In the genomic region with DNA sequence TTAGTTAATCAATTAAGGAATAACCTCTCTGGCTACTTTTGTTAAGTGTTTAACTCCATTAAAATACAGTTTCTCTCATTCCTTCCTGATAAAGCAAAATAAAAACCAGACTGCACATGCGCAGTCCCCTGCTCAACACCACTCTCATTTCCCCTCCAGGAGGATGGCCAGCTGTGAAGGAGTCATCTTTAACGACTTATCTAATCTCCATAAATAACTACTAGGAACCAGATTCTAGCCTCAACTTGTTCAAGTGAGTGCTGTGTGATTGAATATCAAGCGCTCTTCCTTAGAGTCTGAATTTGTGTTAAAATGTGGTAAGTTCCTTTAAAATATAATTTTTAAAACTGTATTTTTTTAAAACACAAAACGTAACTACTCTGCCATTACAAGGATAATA, we compare ENCODE assay signal across 22 mouse cellular contexts. TPM values are rescaled to one million over a fixed set of nuclear protein-coding genes. Genes with fewer than 3 reads are reported as not detected.
A peak's percentile ranks its signal among the peaks of the same experiment; 100 is the strongest.
DNase-seq lines count a peak whose midpoint lies in the region; ATAC-seq and TF ChIP-seq lines count a peak whose summit lies in the region.
"Had no signal": no experiment of that assay in that cellular context is flagged by ENCODE, and none has a peak within 500 bp of the region (broad histone marks: within the 10 kb centered on the region; RNA-seq: fewer than 3 reads in every experiment).

No protein-coding gene starts in this region.

- peaks cover 5% of the 10 kb centered on the region; the same call in 1 of the 2 replicates for H3K4me1 ChIP-seq in lung, embryonic 14.5 days (ENCODE audit: insufficient read depth)
- H3K4me1 ChIP-seq in limb, embryonic 10.5 days: peaks cover 6% of the 10 kb centered on the region; the same call in 1 of the 2 replicates

- DNase-seq in gastrocnemius, adult 2 months: no peak
- DNase-seq in gastrocnemius, postnatal 25 days: no peak
- peak; percentile 42 for DNase-seq in lung, embryonic 14.5 days
- no peak for DNase-seq in lung, postnatal 25 days (ENCODE audit: low spot score)
- peak; percentile 26 for DNase-seq in ES-CJ7 (ENCODE audit: low read depth, low spot score)
- DNase-seq in limb, embryonic 10.5 days (ENCODE audit: low spot score): peak; percentile 7
- DNase-seq in spleen, postnatal 36 days (ENCODE audit: low spot score in 2 of 2): no peak
- DNase-seq: adrenal gland, postnatal 25 days; cerebellum, adult 9-10 months; gastrocnemius, postnatal 36 days; layer of hippocampus, adult 9-11 months; right cerebral cortex, postnatal 25 days; spleen, adult 18-20 months; thymus, postnatal 14 days had no signal

- H3K27ac ChIP-seq in gastrocnemius, adult 2 months: peak overlapping the region; percentile 41; the same call in 1 of the 2 replicates
- H3K27ac ChIP-seq in lung, embryonic 14.5 days (ENCODE audit: low read depth): no peak overlapping the region
- no peak overlapping the region for H3K27ac ChIP-seq in limb, embryonic 10.5 days
- H3K27ac ChIP-seq: hindbrain, embryonic 15.5 days; intestine, embryonic 15.5 days; liver, embryonic 14.5 days; macrophage had no signal

- WGBS in lung, embryonic 14.5 days: 48% methylated on average over 4 of the region's 4 CpGs
- WGBS in limb, embryonic 10.5 days: 55% methylated on average over 4 of the region's 4 CpGs

- peaks cover 15% of the 10 kb centered on the region for H3K36me3 ChIP-seq in lung, embryonic 14.5 days (ENCODE audit: insufficient read depth)
- peaks cover 6% of the 10 kb centered on the region; the same call in 1 of the 2 replicates for H3K36me3 ChIP-seq in limb, embryonic 10.5 days
- H3K36me3 ChIP-seq: hindbrain, embryonic 15.5 days had no signal

- H3K4me2 ChIP-seq in lung, embryonic 14.5 days: no peak overlapping the region
- H3K4me2 ChIP-seq: intestine, embryonic 15.5 days; limb, embryonic 15.5 days had no signal

- H3K27me3 ChIP-seq in lung, embryonic 14.5 days (ENCODE audit: insufficient read depth, low read length): no peaks in the 10 kb centered on the region
- H3K27me3 ChIP-seq in limb, embryonic 10.5 days (ENCODE audit: low read depth, poor library complexity, severe bottlenecking): peaks cover 3% of the 10 kb centered on the region
- H3K27me3 ChIP-seq: hindbrain, embryonic 15.5 days; intestine, embryonic 15.5 days; kidney, embryonic 15.5 days; limb, embryonic 15.5 days had no signal

- H3K9ac ChIP-seq in lung, embryonic 14.5 days: no peak overlapping the region
- H3K9ac ChIP-seq: hindbrain, embryonic 15.5 days; intestine, embryonic 15.5 days; kidney, embryonic 15.5 days; limb, embryonic 15.5 days; liver, embryonic 14.5 days had no signal

- H3K9me3 ChIP-seq in lung, embryonic 14.5 days (ENCODE audit: low read depth, low read length): peaks cover 15% of the 10 kb centered on the region; the same call in 1 of the 2 replicates
- H3K9me3 ChIP-seq in limb, embryonic 10.5 days (replicated peaks): no peaks in the 10 kb centered on the region
- H3K9me3 ChIP-seq: intestine, embryonic 15.5 days had no signal

- no peak for TF ChIP-seq CTCF in gastrocnemius, adult 2 months (IDR thresholded peaks at IDR 0.05)
- no peak for TF ChIP-seq CTCF in lung, embryonic 14.5 days (IDR thresholded peaks at IDR 0.05; ENCODE audit: low read depth)

- no peak overlapping the region for H3K4me3 ChIP-seq in gastrocnemius, adult 2 months
- H3K4me3 ChIP-seq in lung, embryonic 14.5 days (ENCODE audit: low read depth, low read length): no peak overlapping the region
- H3K4me3 ChIP-seq in limb, embryonic 10.5 days: no peak overlapping the region
- H3K4me3 ChIP-seq: hindbrain, embryonic 15.5 days; intestine, embryonic 15.5 days; limb, embryonic 15.5 days had no signal

- intact Hi-C loops in gastrocnemius, adult 2 months (cut with DNase I): no loop called here

- no peak for ATAC-seq in lung, embryonic 14.5 days (ENCODE audit: insufficient read depth)
- ATAC-seq: intestine, embryonic 15.5 days had no signal

RNA-seq across cellular contexts. Expression of a gene that starts 7.7 kb away (rescaled TPM):
- 1 to 10 TPM in 1 of 2 experiments, under 1 TPM in 1; 0.94 to 3.9 TPM for total RNA-seq in gastrocnemius, adult 2 months (2021)
- 1 to 10 TPM; 1.6 to 3.8 TPM for total RNA-seq in gastrocnemius, postnatal 25 days (2021)
- polyA plus RNA-seq in lung, embryonic 14.5 days (2014; fragmentation: Nextera tagmentation; extraction: Ambion mirVana): 20.4 and 21.5 TPM in 2 replicates
- 2.9 and 3.7 TPM in 2 replicates for polyA plus RNA-seq in limb, embryonic 10.5 days (2016; fragmentation: Nextera tagmentation; extraction: Ambion mirVana)
- total RNA-seq: hematopoietic stem cell, adult 5-6 weeks; monocyte, adult 5-6 weeks had no signal
- polyA plus RNA-seq: macrophage had no signal

Comparison
In these comparisons a context has a peak if more than half of its experiments do, and no peak if none do; other contexts are left out.
1. DNase-seq: peak in lung, embryonic 14.5 days (single experiment), ES-CJ7 (single experiment) and limb, embryonic 10.5 days (single experiment); none in gastrocnemius, adult 2 months (single experiment), gastrocnemius, postnatal 25 days (single experiment), lung, postnatal 25 days (single experiment) and spleen, postnatal 36 days (0 of 2).